Mouse (Mus musculus): Measurements from ENCODE around the gene Scmh1. TPM values are rescaled to one million over a fixed set of nuclear protein-coding genes. Genes with fewer than 3 reads are reported as not detected.
"Not testable (repeated sequence)": the region's sequence is repeated elsewhere in the genome, so short reads cannot be mapped to it uniquely, and the experiment has no call there.

The Scmh1 gene
- 24.7 and 27.5 TPM in 2 replicates for polyA plus RNA-seq (2012; rRNA removed)

DNA sequence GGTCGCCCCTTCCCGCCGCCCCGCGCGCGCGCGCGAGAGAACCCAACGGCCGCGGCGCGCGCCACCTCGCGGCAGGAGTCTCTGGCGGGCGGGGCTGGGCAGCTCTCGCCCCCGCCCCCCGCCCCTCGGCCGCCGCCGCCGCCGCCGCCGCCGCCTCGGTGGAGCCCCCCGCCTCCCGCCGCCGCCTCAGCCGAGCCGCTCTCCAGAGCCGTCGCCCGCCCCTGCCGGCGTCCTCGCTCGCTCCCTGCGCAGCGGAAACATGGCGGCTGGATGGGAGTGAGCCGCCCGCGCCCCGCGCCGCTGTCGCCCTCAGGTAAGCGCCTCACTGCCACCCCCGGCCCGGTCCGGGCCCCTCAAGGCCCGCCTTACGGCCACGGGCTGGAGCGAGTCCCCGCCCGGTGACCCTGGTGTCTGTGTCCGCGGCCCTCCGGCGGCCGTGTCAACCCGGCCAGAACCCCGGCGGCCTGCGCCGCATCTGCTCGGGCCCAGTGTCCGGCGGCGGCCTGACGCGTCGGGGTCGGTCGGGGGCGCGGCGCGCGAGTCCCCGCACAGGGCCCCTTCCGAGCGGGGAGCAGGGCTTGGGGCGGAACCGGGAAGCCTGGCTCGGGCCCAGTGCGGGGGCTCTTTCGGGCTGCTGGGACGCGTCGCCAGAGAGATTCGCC lies at the start of gene Scmh1:
Gene Scmh1 (plus strand): TSS at position 138 of the 662 bp plus-strand sequence.
- 1% methylated on average over 88 of the region's 102 CpGs for WGBS

DNA sequence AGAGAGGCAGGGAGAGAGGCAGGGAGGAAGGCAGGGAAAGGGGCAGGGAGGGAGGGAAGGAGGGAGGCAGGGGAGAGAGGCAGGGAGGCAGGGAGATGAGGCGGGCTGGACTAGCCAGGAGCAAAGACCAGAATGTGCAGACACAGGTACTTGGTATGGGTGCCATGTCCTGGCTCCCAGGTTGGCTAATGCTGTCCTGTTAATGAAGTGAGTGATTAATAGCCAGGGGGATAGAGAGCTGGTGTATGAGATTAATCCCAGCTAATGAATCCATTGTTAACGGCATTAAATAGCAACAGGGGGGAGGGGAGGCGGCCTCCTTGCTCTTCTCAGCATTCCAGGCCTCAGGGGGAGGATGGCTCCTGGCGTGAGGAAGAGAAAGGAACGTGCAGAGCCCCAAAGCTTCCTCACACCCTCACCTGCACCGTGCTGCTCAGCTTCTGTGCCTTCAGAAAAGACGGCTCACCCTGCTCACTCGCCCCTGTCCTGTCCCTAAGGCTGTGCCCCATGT lies 45.0 kb upstream of the Scmh1 start:
- no peak for DNase-seq (ENCODE audit: low read depth, low spot score)
- 17% methylated on average over 8 of the region's 8 CpGs for WGBS

More for the DNA sequence above, at the start of gene Scmh1:
- no peak for DNase-seq (ENCODE audit: low read depth, low spot score)

DNA sequence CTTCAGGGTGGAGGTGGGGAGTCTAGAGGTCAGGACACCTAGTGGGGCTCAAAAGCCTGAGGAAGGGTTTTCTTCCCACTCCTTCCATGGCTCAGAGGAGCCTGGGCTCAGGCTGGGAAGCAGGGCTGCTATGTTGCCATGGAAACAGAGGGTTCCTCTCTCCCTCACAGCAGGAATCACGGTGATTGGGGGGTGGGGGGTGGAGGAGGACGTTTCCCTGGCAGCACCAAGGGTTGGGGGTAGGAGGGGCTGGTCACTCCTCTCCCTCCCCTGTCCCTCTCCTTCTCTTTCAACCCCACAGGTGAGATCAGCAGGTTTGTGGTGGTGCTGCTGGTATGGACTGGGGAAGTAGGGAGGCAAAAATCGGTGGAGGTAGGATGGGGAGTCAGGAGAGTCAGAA lies 40.4 kb upstream of the Scmh1 start:
- no peak for DNase-seq (ENCODE audit: low read depth, low spot score)
- WGBS: 5% methylated on average over 3 of the region's 3 CpGs

DNA sequence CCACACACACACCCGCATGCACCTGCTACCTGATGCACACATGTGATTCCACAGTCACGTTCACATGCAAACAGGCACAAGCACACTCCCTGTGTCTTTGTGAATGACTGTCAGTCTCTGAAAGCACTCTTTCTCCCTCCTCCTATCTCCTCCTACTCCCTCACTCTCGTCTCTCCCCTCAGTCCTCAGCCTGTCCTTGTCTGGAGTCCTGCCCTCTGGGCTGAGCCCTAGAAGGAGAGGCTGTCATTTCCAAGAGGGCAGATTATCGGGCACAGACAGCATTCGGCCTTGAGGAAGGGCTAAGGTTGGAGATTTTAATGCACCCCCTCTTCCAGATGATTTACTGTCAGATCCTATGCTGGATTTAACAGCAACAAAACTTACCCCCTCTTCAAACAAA lies 39.6 kb upstream of the Scmh1 start:
- WGBS: 20% methylated on average over 5 of the region's 5 CpGs
- DNase-seq (ENCODE audit: low read depth, low spot score): no peak

DNA sequence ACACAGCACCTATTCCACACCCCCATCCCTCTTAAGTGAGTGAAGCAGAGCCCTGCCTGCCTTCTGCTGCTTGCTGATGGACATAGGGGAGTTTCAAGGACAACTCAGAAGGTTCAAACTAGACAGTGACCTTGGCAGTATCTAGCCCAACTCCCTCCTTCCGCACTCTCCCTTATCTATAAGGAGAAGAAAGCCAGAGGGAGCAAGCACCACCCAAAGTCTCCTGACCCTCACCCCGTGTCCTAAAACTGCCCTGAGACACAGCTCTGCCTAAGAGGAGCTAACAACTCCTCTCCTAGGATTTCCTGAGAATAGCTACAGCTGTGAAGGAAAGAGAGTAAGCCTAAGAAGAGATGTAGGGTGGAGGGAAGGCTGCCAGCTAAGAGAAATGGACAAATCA lies 37.0 kb upstream of the Scmh1 start:
- no peak for DNase-seq (ENCODE audit: low read depth, low spot score)

DNA sequence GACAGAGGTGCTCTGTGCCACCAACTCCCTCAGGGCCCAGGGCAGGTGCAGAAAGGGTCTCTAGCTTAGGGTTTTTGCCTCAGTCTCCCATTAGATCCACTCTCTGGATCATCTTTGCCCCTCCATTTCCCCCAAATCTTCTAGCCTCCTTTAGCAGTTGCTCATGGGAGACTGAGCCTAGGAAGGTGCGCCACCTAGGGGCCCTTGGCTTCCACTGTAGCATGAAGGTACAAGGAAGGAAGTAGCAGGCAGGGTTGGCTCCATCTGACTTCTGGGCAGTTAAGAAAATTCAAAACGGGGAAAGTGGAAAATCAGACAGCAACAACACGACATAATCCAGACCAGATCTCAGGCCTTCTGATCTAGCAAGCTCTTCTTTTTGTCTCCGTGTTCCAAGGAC lies 36.4 kb upstream of the Scmh1 start:
- WGBS: 7% methylated on average over 4 of the region's 4 CpGs
- peak; percentile 33 for DNase-seq (ENCODE audit: low read depth, low spot score)

More for the DNA sequence above, 37.0 kb upstream of the Scmh1 start:
- 71% methylated on average over 2 of the region's 2 CpGs for WGBS

DNA sequence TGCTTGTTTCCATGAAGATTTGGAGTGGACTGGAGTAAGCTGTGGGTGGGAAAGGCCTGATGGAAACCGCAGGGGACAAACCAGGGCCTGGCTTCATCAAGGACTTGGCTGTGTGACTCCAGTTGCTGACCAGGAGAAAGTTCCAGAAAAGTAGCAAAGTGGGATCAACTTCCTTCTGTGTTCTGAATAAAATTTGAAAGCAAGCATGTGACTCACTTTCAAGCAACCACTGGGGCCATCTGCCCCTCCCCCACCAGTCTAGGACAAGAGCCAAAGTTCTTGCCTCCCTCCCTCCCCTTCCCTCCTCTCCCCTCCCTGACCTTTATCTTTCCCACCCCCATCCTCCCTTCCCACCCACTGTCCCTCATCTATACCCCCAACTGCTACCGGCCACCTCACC lies 35.9 kb upstream of the Scmh1 start:
- WGBS: 44% methylated on average over 2 of the region's 2 CpGs
- DNase-seq (ENCODE audit: low read depth, low spot score): no peak

DNA sequence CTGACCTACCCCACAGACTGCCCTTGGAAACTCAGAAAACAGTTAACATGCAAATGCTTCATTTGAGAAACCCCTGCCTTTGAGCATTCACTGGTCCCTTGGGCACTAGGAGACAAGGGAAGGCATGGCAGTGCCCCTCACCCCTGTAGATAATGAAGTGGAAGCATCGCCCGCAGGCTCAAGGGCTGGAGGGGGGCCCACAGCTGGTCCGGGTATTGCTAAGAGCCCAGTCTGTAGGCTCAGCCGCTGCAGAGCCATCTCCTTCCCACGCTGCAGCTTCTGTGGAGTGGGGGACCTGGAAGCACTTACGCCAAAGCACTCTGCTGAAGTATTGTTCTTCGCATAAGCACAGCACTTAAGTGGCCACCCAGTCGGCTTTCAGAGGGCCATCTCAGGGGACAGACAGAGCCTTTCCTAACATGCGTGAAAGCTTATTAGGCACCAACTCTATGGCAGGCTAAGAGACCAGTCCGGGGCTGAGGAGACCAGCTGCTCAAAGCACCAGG lies 35.2 kb upstream of the Scmh1 start:
- WGBS: 56% methylated on average over 10 of the region's 10 CpGs
- no peak for DNase-seq (ENCODE audit: low read depth, low spot score)

DNA sequence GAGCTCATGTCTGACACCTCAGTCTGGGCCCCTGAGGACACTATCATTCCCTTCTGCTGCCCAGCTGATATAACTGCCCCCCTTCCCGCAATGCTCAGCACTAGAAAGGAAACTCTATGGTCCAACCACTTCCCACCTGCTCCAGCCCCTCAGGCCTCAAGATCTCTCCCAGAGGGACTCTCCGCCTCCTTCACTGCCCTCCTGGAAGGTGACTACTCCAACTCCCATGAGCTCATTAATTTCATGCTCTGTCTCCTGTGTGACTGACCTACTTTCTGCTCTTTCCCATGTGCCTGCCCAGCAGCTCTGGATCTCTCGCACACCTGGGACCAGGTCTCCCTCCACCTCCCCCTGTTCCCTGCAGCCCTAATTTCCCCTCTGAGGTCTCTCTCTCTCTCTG lies 32.2 kb upstream of the Scmh1 start:
- 81% methylated on average over 3 of the region's 3 CpGs for WGBS
- DNase-seq (ENCODE audit: low read depth, low spot score): no peak

DNA sequence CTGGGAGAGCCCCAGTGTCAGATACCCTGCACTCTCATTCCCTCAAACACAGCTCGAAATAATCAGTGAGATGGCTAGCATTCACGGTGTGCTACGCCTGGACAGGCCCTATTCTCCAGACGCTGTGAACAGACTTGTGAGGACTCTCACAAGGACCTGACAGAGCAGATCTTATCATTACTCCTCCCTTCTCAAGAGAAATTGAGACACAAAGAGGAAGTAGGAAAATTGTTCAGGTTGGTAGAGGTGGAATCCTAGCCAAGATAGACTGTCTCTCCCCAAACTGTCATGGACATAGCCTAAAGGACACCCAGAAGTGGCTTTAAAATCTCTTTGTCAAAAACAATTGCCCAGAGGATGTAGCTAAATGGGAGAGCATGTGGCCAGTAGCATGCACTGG lies 31.3 kb upstream of the Scmh1 start:
- 67% methylated on average over 4 of the region's 4 CpGs for WGBS
- DNase-seq (ENCODE audit: low read depth, low spot score): no peak

DNA sequence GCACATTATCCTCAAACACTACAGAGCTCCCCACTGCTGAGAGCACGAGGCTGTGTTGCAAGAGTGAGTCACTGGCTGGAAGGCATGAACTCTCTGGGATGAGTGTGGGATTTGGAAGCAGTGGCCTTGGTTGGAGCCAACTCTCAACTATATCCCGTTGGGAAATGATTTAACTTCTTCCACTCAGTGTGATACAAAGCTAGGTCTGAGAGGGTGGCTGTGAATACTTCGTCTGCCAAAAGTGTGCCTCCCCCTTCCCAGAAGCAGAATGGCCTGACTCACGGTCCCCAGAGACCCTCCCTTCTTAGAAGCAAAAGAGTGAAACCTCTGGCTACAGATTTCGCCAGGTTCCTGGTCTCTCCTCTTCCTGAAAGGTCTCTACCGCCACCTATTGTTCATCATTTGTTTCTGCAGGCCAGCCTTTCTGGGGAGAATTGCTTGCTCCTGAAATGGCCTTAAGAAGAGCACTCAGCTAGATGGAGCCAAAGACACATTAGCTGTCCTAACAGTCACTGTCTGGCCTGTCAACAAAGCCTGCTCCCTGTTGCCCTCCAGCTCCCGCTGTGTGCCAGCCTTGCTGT lies 24.2 kb upstream of the Scmh1 start:
- WGBS: 7% methylated on average over 7 of the region's 7 CpGs
- DNase-seq (ENCODE audit: low read depth, low spot score): no peak

DNA sequence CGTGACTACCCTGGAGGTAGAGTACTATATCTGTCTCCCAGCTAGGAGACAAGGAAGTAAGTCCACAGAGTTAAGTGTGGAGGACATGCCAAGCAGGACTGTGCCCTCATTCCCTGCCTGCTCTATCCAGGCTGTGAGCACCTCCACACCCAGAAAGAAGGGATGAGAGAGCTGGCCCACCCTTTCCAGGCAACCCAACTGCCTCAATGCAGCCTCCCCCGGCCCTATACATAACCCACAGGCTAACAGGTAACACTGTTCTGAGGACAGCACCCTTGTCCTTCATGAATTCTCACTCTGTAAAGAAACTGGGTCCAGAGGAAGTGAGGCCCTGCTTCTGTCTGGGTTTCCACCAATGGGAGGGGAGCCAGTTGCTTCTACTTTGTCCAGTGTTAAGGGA lies 19.6 kb upstream of the Scmh1 start:
- no peak for DNase-seq (ENCODE audit: low read depth, low spot score)
- 69% methylated on average over 2 of the region's 2 CpGs for WGBS

DNA sequence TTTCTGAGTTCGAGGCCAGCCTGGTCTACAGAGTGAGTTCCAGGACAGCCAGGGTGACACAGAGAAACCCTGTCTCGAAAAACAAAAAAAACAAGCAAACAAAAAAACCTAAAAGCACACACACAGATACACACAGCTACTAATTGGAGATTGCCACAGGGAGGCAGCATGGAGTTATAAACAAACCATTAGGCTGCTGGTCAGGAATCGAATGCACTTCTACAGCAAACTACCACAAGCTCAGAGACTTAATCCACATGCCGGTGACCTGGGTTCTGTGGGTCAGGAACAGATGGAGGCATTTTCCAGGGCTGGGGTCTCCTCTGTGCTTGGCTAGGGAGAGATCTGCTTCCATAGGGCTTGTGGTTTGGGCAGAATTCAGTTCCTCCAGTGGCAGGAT lies 17.6 kb upstream of the Scmh1 start:
- 32% methylated on average over 4 of the region's 4 CpGs for WGBS
- no peak for DNase-seq (ENCODE audit: low read depth, low spot score)

DNA sequence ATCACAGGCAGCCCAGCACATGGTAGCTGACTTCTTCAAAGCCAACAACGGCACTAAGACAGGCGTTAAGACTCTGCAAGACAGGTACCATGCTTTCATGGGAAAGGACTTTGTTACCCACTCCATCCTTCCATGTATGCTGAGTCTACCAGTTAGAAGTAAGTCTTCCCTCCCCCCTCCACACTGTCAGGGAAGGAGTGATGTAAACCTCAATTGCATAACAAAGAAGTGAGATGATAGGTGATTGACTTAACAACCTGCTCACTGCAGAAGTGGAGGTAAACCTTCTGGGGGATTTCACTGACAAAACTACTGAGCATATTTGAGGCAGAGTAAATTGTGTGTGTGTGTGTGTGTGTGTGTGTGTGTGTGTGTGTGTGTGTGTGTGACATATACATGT lies 17.1 kb upstream of the Scmh1 start:
- WGBS: 76% methylated on average over 2 of the region's 2 CpGs
- no peak for DNase-seq (ENCODE audit: low read depth, low spot score)

DNA sequence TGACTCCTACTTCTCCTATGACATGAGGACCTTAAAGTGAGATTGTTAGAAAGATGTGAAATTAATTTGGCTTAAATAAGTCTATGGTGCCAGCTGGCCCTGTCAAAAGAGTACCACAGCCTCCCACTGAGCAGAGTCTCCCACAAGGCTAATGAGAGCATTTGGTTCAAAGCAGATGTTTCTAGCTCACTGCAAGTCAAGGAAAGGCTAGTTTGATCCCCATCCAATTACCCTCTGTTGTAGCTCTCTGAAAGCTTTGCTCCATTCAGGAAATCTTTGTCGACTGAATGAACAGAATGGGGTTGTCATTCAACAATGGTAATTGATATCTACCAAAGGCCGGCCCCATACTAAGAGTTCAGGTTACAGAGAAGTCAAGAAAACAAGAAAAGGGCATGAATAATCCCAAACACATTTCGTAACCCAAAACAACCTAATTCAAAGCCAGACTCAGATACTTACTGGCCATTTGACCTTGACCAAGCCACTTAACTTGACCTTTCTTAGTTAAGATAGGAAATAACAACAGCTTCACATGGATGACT lies 16.0 kb upstream of the Scmh1 start:
- WGBS: 77% methylated on average over 3 of the region's 3 CpGs
- DNase-seq (ENCODE audit: low read depth, low spot score): no peak

DNA sequence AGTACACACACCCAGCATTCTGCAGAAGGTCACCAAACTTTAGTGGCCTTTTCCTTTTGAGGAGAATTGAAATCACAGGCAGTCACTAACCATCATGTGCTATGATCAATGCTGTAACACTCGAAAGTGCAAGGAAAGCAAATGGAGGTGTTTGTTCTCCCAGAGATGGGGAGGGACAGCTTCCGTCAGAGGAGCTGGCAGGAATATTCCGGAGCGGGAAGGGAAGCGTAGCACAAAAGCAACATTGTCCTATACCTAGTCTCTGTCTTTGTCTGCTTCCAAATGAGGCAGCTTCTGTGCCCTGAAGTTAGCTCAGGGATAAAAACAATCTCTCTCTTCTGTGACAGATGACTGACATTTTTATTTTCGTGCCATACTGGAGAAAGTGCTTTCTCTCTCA lies 15.5 kb upstream of the Scmh1 start:
- WGBS: 82% methylated on average over 6 of the region's 6 CpGs
- DNase-seq (ENCODE audit: low read depth, low spot score): no peak

DNA sequence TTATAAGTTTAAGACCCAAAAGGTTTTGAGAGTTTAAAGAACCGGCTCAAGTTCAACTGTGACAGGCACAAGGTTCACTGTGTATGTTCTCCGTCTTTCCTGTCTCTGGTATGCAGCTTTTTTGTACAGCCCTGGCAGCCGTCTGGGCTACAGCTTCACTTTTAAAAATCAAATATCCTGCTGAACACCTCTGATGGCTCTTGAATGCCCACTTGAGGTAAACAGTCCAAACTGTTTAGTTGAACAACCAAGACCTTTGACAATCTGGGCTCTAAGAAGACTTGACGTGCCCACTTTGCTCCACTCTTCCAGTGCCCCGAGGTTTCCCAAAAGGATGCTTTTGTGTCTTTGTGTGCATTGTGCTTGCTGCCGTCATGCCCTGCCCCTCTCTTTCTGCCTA lies 13.5 kb upstream of the Scmh1 start:
- no peak for DNase-seq (ENCODE audit: low read depth, low spot score)
- 91% methylated on average over 6 of the region's 6 CpGs for WGBS

DNA sequence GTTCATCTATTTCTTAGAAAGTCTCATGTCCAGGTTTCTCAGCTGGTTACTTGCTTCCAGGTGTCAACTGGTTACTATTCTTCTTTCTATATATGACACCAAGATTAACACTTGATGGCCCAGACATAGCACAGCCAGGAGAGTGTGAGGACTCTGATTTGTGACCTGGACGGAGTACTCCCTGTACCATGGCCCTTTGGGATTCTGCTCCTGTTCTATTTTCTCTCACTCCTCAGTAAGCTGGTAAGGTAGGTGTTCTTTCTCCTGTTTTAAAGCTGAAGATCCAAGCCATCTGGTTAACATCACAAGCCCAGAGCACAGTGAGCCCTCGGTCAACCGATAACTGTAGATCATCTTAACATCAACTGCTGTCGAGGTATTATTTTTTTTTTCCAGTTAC lies 12.7 kb upstream of the Scmh1 start:
- DNase-seq (ENCODE audit: low read depth, low spot score): no peak
- 60% methylated on average over 4 of the region's 4 CpGs for WGBS

DNA sequence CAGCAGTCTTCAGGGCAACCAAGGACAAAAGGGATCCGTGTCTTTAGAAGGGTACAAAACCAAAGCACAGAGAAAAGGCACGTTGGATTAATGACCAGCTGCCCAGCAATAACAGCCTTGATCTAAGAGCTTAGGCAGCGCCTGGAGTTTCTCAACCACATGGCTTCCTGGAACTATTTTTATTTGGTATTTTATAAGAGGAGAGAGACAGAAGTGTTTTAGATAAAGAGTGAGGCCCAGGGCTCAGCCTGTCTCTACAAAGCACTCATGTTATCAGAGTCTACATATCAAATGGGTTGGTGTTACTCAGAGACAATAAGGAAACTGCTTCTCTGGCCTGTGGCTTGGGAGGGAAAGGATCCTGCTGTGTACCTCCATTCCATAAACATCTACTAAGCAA lies 12.3 kb upstream of the Scmh1 start:
- 12% methylated on average over 3 of the region's 3 CpGs for WGBS
- DNase-seq (ENCODE audit: low read depth, low spot score): no peak

DNA sequence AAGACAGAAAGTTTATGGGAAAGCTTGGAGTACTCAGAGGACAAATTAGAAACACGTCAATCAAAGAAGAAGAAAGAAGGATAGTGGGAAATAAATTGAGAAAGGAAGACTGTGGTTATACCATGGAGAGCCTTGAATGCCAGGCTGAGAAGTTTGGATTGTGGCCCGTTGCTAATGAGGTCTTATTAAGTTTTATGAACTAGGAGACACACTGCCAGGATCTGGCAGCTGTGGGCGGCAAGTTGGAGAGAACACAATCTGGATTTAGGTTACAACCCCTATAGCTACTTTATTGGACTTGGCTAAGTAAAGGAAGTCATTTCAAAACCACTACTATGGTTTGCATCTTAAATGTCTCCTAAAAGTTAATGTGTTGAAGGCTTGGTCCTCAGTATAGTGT lies 4.8 kb upstream of the Scmh1 start:
- no peak for DNase-seq (ENCODE audit: low read depth, low spot score)
- 29% methylated on average over 3 of the region's 3 CpGs for WGBS

DNA sequence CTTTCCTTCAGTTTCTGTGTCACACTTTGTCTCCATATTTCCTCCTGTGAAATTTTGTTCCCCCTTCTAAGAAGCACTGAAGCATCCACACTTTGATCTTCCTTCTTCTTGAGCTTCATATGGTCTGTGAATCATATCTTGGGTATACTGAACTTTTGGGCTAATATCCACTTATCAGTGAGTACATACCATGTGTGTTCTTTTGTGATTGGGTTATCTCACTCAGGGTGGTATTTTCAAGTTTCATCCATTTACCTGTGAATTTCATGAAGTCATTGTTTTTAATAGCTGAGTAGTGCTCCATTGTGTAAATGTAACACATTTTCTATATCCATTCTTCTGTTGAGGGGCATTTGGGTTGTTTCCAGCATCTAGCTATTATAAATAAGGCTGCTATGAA lies 3.0 kb upstream of the Scmh1 start:
- not testable (repeated sequence) for DNase-seq (ENCODE audit: low read depth, low spot score)
